Mouse (Mus musculus): ENCODE measurements around the gene Myo18b.

Gene Myo18b

DNA sequence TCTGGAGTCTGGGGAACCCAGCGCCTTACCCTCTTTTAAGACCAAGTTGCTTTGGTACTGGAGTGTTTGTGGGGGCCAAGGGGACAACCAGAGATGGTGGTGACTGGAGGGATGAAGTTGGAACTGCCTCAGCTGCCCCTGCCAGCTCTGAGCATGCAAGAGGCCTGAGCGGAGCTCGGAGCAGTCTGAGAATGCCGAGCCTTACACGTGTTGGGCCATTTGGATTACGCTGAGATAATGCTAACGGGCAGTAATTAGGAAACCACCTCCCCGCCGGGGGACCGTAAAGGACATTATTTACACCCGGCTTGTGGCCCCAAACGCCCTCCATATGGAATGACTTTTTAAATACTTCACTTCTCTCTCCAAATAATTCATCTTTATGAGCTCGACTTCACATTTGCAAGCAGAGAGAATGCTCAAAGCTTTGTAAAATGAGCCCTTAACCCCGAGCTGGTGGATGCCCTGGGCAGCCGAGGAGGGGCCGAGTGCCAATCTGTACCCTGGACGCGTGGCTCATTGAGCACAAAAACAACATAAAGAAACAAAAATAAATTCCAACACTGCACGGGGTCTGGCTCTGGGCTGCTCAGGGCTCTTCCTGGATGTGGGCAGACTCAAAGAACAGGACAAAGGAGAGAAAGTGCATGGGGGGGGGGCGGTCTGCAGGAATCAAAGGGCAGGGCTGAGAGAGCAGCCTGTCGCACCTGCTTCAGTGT is 148.0 kb downstream of the Myo18b start:
- DNase-seq (ENCODE audit: low spot score in 2 of 2), result no peak

GRCm38 (mm10) chr5:112747306-112747930 is 148.7 kb downstream of the Myo18b start:
- DNase-seq (ENCODE audit: low spot score in 2 of 2), result no peak

GRCm38 (mm10) chr5:112745176-112745575 is 151.0 kb downstream of the Myo18b start:
- no peak for DNase-seq (ENCODE audit: low spot score in 2 of 2)

DNA sequence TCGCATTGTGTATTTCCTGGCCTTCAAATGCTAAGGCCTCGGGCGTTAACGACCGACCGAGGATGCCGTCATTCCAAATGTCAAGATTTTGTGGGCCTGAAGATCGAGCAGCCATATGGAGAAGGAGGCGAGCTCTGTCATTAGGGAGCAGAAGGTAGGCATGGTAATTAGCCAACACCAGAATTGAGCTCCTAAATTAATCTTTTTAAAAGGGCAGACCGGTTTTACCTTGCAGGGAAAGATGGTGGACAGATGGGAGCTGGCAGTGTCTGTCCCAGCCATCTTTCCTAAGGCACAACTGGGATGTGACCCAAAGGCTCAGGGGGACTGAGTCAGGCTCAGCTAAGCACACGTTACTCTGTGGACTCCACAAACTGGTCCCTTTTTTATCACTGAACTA is 151.6 kb downstream of the Myo18b start:
- DNase-seq (ENCODE audit: low spot score in 2 of 2), result no peak

GRCm38 (mm10) chr5:112743121-112743520 is 153.0 kb downstream of the Myo18b start:
- no peak for DNase-seq (ENCODE audit: low spot score in 2 of 2)

DNA sequence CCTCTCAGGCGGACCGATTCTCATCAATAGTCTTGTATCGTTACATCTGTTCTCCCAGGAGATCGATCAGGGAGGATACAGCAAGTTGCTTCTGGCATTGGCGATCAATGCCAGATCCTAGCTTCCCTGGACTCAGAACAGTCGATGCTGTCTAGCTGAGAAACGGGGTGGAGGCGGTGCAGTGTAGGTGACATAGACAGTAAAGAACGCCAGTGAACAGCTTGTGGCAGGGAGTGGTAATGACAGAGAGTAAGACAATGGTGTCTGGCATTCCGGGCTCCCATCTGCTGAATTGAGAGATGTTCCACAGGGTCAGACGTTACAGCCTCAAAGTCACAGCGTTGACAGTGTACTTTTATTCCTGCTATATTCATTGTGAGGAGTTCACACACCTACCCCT is 155.5 kb downstream of the Myo18b start:
- no peak for DNase-seq (ENCODE audit: low spot score in 2 of 2)

GRCm38 (mm10) chr5:112735040-112735439 is 161.1 kb downstream of the Myo18b start:
- DNase-seq (ENCODE audit: low spot score in 2 of 2), result no peak

DNA sequence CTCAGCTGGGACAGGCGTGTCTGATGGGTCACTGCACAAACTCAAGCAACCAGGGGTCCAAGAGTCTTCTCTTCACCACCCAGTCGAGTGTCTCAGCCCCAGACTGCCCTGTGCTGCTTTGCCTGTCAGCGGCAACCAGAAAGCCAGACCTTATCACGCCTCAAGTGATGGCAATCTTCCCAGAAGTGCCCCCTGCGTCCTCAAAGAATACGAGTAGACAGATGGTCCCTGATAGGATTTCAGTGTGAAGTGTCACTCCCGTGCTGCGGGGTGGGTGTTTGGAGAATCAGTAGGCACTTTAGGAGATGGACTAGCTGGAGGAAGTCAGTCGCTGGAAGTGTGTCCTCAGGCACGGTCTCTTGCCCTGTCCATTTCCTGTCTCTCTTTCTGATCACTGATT is 165.6 kb downstream of the Myo18b start:
- no peak for DNase-seq (ENCODE audit: low spot score in 2 of 2)

DNA sequence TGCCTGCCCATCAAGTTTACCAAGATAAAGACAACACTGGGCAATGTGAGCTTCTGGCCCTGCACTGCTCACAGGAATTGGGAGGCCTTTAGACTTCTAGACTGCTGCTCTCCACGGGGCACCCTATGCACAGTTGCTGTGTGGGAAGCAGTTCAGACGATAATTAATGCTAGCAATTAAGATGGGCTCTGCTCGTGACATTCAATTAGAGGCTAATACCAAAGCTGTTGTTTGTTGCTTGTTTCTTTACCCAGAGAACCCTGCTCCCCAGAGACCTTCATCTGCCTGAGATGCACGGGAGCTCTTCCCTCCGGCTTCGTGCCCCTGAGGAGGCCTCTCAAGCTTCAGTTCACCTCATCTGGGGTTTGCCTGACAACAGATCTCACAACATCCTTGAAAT is 167.7 kb downstream of the Myo18b start:
- DNase-seq (ENCODE audit: low spot score in 2 of 2), result no peak

- peak; percentile 4 to 62 for DNase-seq (ENCODE audit: low spot score in 2 of 2)
Observed at GRCm38 (mm10) chr5:112718655-112719306, 177.4 kb downstream of the Myo18b start.

- no peak for DNase-seq (ENCODE audit: low spot score in 2 of 2)
Observed at GRCm38 (mm10) chr5:112714679-112715446, 181.3 kb downstream of the Myo18b start.

DNA sequence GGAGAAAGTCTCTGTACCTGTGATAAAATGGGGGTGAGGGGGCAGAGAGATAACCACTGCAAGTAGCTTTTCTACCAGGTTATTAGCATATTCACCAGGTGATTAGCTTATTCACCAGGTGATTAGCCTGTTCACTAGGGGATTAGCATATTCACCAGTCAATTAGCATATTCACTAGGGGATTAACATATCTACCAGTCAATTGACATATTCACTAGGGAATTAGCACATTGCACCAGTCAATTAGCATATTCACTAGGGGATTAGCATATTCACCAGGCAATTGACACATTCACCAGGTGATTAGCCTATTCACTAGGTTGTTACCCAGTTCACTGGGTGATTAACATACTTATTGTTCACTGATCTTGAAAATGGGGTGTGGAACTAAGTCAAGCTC is 186.3 kb downstream of the Myo18b start:
- no peak for DNase-seq (ENCODE audit: low spot score in 2 of 2)

DNA sequence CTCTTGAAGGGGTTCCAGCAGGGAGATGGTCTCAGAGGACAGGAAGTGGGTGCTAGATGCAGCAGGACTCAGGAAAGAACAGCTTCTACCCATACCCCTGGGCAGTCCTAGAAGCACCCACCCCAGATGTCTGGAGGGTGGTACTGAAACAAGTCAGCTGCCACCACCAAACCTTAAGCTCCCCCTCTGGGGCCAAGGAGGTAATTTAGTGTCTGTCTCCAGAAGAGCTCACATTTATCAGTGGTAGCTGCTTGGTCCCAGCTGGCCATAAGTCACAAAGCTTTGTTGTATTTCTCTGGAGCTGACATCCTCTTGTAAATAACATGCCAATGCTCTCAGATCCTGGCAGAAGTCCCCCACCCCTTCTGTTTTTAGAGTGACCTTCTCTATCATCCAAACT is 187.7 kb downstream of the Myo18b start:
- no peak for DNase-seq (ENCODE audit: low spot score in 2 of 2)

- no peak for DNase-seq (ENCODE audit: low spot score in 2 of 2)
Observed at GRCm38 (mm10) chr5:112707478-112707877, 188.7 kb downstream of the Myo18b start.

- DNase-seq (ENCODE audit: low spot score in 2 of 2), result no peak
Observed at GRCm38 (mm10) chr5:112700794-112701193, 195.4 kb downstream of the Myo18b start.

DNA sequence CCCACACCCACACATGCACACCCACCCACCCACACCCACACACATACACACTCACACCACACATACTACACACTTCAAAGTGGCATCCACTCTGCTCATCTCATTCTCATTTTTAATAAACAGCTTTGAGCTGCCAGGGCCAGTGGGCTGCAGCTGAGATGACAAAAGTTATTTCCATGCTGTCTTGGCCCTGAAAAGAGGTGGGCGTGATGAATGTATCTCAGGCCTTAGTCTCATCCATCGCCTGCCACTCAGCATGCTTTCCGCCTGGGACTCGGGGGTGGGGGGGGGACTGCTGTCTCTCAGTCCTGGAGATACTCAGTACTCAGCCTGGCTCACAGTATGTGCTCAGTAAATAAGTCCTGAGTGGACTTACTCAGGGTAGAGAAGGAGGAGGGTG is 199.5 kb downstream of the Myo18b start:
- DNase-seq (ENCODE audit: low spot score in 2 of 2), result no peak

DNA sequence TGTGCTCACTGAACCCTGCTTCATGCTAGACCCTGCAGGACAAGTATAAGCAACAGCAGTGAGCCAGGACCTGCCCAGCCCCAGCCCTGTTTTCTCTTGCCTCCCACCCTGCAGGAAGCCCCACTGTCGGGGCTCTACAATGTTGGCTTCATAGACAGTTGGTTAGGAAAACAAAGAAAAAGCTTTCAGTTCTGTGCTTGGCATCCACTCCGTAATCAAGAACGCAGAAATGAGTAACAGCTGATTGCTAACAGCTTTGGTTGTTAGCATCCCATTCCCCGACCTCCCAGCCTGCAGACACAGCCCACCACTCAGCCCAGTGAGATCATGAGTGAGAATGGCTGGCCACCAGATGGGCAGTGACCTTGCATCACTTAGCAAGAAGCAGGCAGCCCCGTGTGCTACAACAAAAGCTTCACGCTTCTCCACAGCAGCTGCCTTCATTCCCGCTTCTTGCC is 200.9 kb downstream of the Myo18b start:
- DNase-seq (ENCODE audit: low spot score in 2 of 2), result no peak

- DNase-seq (ENCODE audit: low spot score in 2 of 2), result no peak
Observed at GRCm38 (mm10) chr5:112693286-112693849, 202.8 kb downstream of the Myo18b start.

DNA sequence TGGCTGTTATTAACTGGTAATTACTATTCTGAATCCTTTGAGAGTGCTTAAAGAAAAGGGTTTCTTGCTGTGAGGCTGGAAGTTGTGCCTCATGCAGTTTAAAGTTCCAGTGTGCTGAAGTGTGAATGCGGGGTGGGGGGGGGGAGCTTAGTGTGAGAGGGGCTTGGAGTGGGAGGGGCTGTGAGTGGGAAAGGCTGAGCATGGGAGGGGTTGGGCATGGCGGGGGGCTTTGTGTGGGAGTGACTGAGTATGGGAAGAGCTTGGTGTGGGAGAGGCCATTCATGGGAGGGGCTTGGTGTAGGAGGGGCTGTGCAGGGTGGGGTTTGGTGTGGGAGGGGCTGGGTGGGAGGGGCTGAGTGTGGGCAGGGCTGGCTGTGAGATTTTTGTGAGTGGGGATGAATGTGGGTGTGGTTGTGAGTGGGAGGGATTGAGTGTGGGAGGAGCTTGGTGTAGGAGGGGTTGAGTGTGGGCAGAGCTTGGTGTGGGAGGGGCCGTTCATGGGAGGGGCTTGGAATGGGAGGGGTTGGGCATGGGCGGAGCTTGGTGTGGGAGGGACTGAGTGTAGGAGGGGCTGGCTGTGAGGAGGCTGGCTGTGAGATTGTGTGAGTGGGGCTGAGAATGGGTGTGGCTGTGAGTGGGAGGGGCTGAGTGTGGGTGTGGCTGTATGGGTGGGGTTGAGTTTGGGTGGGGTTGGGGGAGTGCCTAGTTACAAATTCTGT is 208.9 kb downstream of the Myo18b start:
- no peak for DNase-seq (ENCODE audit: low spot score in 2 of 2)

DNA sequence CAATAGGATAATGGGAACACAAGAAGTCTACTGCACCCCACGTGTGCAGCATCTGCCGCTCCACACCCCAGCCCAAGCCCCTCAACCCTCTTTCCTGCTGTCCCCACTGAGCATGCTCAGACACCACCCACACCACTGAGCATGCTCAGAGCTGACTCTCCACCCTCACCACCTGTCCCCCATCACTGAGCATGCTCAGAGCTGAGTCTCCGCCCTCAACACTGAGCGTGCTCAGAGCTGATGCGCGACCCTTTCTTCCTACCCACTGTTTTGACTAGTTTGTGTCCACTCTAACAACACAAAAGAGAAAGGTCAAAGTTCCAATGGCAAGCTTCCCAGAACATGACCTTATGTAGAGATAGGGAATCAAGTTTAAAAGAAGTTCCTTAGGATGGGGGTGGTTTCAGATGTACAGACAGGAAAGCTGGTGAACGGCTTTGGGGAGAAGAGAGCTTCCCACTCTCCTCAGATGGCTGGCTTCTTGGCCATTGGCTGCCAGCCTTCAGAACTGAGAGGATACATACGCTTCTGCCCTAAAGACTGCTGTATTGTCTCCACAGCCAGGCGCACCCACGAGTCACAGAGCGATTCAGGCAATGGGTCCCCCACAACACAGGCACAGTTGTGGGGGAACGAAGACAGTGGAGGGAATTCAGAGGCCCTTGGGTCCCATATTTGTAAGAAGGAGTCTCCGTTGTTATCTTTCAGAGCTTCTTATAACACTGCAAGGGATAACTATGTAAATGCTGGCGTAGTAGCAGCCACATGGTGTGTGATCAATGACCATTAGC is 209.7 kb downstream of the Myo18b start:
- DNase-seq (ENCODE audit: low spot score in 2 of 2), result no peak
